In genomic region chr13:70604723-70605122, GRCm38 (mm10) we compare ENCODE assay signal across 10 mouse cellular contexts. TPM values are rescaled to one million over a fixed set of nuclear protein-coding genes. Genes with fewer than 3 reads are reported as not detected.
DNase-seq lines count a peak whose midpoint lies in the region; ATAC-seq and TF ChIP-seq lines count a peak whose summit lies in the region.
"Had no signal": no experiment of that assay in that cellular context is flagged by ENCODE, and none has a peak within 500 bp of the region (broad histone marks: within the 10 kb centered on the region; RNA-seq: fewer than 3 reads in every experiment).

No protein-coding gene starts in this region.

- ATAC-seq in common myeloid progenitor, adult 5-6 weeks (replicated peaks; ENCODE audit: low read depth, poor library complexity, severe bottlenecking): peak; percentile 62

- peak; percentile 71 for TF ChIP-seq CTCF in layer of hippocampus, adult 2 months (conservative IDR thresholded peaks at IDR 0.05)

- no peak overlapping the region for H3K4me3 ChIP-seq in layer of hippocampus, adult 2 months

- peak; percentile 33 to 38 for DNase-seq in cerebellum, postnatal 10 days
- no peak for DNase-seq in cerebellum, postnatal 4 days (ENCODE audit: low spot score in 2 of 2)
- no peak for DNase-seq in layer of hippocampus, adult 2 months (ENCODE audit: low spot score in 2 of 2)
- no peak for DNase-seq in layer of hippocampus, adult 9-10 months (ENCODE audit: low spot score)
- DNase-seq in 3T3-L1 (ENCODE audit: low read depth, low spot score): peak; percentile 18
- DNase-seq in right cerebral cortex, postnatal 25 days: no peak
- DNase-seq in ovary, postnatal 14 days (ENCODE audit: low spot score): no peak
- DNase-seq: cerebellum, adult 8-10 months had no signal

- H3K27ac ChIP-seq in layer of hippocampus, adult 2 months: no peak overlapping the region
- H3K27ac ChIP-seq: macrophage had no signal

RNA-seq across cellular contexts. Expression of gene Ice1, which starts 32.7 kb away (rescaled TPM):
- total RNA-seq in layer of hippocampus, adult 2 months (2021): 10 to 100 TPM; 64.1 to 70.3 TPM
- total RNA-seq in common myeloid progenitor, adult 5-6 weeks (2017): 32.3 and 36.6 TPM in 2 replicates

Comparison
In these comparisons a context has a peak if more than half of its experiments do, and no peak if none do; other contexts are left out.
1. DNase-seq: peak in cerebellum, postnatal 10 days (2 of 2) and 3T3-L1 (single experiment); none in cerebellum, postnatal 4 days (0 of 2), layer of hippocampus, adult 2 months (0 of 2), layer of hippocampus, adult 9-10 months (single experiment), right cerebral cortex, postnatal 25 days (single experiment) and ovary, postnatal 14 days (single experiment).